Mouse (Mus musculus) spleen, adult 12 weeks (tissue): Measurements from ENCODE around the gene Atp13a2.

Experiments used
- DNase-seq: peaks from one replicate; pipeline ENCODE4 v3.0.0; 2022; ENCODE audit warnings: low spot score

Atp13a2 gene

GRCm38 (mm10) chr4:140986711-140987395 lies at the start of gene Atp13a2:
Gene Atp13a2 (plus strand): TSS chr4:140986873.
- DNase-seq: peak; percentile 79

GRCm38 (mm10) chr4:140944356-140944755 lies 42.3 kb upstream of the Atp13a2 start:
- no peak for DNase-seq

GRCm38 (mm10) chr4:140944961-140945442 lies 41.7 kb upstream of the Atp13a2 start:
- peak; percentile 37 for DNase-seq

- DNase-seq: no peak
Measured at GRCm38 (mm10) chr4:140945571-140945970, 41.1 kb upstream of the Atp13a2 start.

GRCm38 (mm10) chr4:140946048-140946447 lies 40.6 kb upstream of the Atp13a2 start:
- DNase-seq: no peak

GRCm38 (mm10) chr4:140946580-140947205 lies 40.0 kb upstream of the Atp13a2 start:
- no peak for DNase-seq

GRCm38 (mm10) chr4:140947487-140948440 lies 38.9 kb upstream of the Atp13a2 start:
- DNase-seq: no peak

- no peak for DNase-seq
Measured at GRCm38 (mm10) chr4:140948481-140948880, 38.2 kb upstream of the Atp13a2 start.

GRCm38 (mm10) chr4:140949052-140949451 lies 37.6 kb upstream of the Atp13a2 start:
- no peak for DNase-seq

- no peak for DNase-seq
Measured at GRCm38 (mm10) chr4:140949616-140950015, 37.1 kb upstream of the Atp13a2 start.

- no peak for DNase-seq
Measured at GRCm38 (mm10) chr4:140950574-140950973, 36.1 kb upstream of the Atp13a2 start.

- DNase-seq: no peak
Measured at GRCm38 (mm10) chr4:140951861-140952641, 34.6 kb upstream of the Atp13a2 start.

GRCm38 (mm10) chr4:140957131-140957702 lies 29.5 kb upstream of the Atp13a2 start:
- DNase-seq: no peak

- peak; percentile 59 for DNase-seq
Measured at GRCm38 (mm10) chr4:140957725-140958124, 28.9 kb upstream of the Atp13a2 start.

- DNase-seq: no peak
Measured at GRCm38 (mm10) chr4:140958319-140958718, 28.4 kb upstream of the Atp13a2 start.

GRCm38 (mm10) chr4:140959128-140959679 lies 27.5 kb upstream of the Atp13a2 start:
- no peak for DNase-seq

GRCm38 (mm10) chr4:140959715-140960479 lies 26.8 kb upstream of the Atp13a2 start:
- no peak for DNase-seq

- peak; percentile 81 for DNase-seq
Measured at GRCm38 (mm10) chr4:140960781-140961466, 25.7 kb upstream of the Atp13a2 start, which contains the start of gene Sdhb. Gene Sdhb (plus strand): TSS chr4:140961203.

GRCm38 (mm10) chr4:140961467-140962206 lies 25.0 kb upstream of the Atp13a2 start:
- DNase-seq: no peak
